Mouse (Mus musculus): ENCODE measurements around the gene Prrg2.

GRCm38 (mm10) chr7:45037720-45038361, 24.6 kb downstream of the Prrg2 start:
- TF ChIP-seq POLR2A (IDR thresholded peaks at IDR 0.05; ENCODE audit: low read depth, low read length) (no peak), CTCF (IDR thresholded peaks at IDR 0.05; ENCODE audit: extremely low read depth, insufficient read depth, insufficient read length, insufficient replicate concordance) (peak; percentile 85)

All from spleen, adult 2 months (tissue).